Mouse (Mus musculus) neural tube, embryonic 10.5 days (tissue): ENCODE measurements around the gene Vmn1r87.

Source experiments
- DNase-seq: peaks from one replicate; pipeline ENCODE4 v3.0.0-alpha.2; 2017; ENCODE audit warnings: low spot score; ENCODE audit errors: extremely low spot score

The Vmn1r87 gene

GRCm38 (mm10) chr7:13140057-13140456 is at the start of gene Vmn1r87:
Vmn1r87 (minus strand) TSS chr7:13140157.
- no peak for DNase-seq

- DNase-seq = no peak
These were observed 19.3 kb upstream of the Vmn1r87 start, which contains the start of gene Vmn1r88 for GRCm38 (mm10) chr7:13159268-13159667. Vmn1r88 (plus strand) TSS chr7:13159568.

DNA sequence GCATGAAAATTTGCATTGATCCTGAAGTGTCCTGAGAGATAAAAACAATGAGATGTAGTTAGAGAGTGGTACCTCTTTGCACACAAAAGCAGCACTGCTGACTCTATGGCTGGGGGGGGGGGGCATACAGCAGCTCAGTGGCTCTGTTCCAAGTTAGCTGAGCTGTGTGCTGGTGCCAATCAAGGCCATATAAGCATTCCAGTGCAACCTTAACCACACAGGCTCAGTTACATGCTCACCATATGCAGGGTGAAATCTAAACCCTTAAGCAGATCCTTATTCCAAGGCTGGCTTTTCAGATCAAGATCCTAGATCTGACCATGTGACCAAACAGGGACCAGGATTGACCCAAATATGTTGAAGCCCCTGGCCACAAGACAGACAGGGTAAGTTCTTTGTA is 2.6 kb downstream of the Vmn1r87 start:
- DNase-seq = no peak

DNA sequence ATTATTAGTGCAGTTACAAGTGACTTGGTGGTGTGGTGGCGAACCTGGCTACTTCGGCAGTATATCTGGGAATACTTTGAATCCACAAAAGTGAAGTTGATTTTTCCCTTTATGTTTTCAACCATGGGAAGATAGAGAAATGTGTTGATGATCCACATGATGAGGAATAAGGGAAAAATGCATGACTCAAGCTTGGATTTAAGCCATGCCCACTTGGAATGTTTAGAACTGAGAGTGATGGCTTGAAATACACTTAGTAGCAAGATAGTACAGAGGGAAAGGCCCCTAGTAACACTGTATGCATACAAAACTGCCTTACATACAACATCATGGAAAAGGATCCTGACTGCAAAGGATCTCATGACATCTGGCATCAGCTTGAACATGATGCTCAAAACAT is 8.1 kb downstream of the Vmn1r87 start:
- DNase-seq = no peak

DNA sequence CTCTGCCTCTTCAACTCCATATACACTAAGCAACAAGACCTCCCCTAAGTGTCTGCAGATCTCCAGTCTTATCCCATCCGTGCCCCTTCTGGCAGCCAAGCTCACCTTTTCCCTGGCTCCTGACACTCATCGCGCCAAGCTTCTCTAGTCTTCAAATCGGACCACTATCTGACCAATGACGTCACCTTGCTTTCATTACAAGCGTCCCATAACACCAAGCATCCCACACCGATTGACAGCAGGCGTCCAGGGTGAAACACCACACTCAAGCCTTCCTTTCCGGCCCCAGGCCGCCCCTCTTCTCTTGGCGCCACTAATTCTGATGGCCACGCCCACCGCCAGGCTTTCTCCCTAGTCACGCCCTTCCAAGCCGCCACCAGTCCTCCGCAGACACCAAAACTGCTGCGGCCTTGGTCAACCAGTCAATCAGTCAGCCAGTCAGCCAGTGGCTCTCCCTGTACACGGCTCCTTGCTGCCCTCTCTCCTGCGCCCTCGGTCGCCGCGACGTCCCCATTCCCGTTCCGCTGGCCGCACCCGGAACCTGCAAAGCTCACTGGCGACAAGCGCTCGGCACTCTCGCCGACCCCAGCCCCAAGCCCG is 16.3 kb downstream of the Vmn1r87 start:
- peak; percentile 12 for DNase-seq

GRCm38 (mm10) chr7:13119817-13120216 is 20.1 kb downstream of the Vmn1r87 start, which contains the start of gene Vmn1r86:
Vmn1r86 (minus strand) TSS chr7:13119917.
- no peak for DNase-seq

GRCm38 (mm10) chr7:13095073-13095472 is 44.9 kb downstream of the Vmn1r87 start, which contains the start of gene Vmn1r85:
Vmn1r85 (minus strand) TSS chr7:13095173.
- DNase-seq = no peak
